Mouse (Mus musculus) kidney, adult 10 weeks (tissue): ENCODE measurements around the gene BC005624. TPM values are rescaled to one million over a fixed set of nuclear protein-coding genes. Genes with fewer than 3 reads are reported as not detected.

ENCODE experiments used
- polyA plus RNA-seq: library from polyadenylated mRNA; stranded (reverse); fragments of 350-450 nt; fragmentation: Illumina TruSeq; extraction: RNeasy Lipid Tissue Mini Kit (QIAGEN cat#74804); gene quantifications from one replicate; pipeline ENCODE4 v1.2.3, GENCODE M21; 2014; ENCODE audit warnings: low read depth, low replicate concordance

BC005624 gene
- 15.4 TPM for polyA plus RNA-seq

GRCm38 (mm10) chr2:30981790-30982513 lies at the start of gene BC005624, which contains the start of gene Usp20:
TSS of gene BC005624 (minus strand) at chr2:30982201.
TSS of gene Usp20 (plus strand) at chr2:30982279.

DNA sequence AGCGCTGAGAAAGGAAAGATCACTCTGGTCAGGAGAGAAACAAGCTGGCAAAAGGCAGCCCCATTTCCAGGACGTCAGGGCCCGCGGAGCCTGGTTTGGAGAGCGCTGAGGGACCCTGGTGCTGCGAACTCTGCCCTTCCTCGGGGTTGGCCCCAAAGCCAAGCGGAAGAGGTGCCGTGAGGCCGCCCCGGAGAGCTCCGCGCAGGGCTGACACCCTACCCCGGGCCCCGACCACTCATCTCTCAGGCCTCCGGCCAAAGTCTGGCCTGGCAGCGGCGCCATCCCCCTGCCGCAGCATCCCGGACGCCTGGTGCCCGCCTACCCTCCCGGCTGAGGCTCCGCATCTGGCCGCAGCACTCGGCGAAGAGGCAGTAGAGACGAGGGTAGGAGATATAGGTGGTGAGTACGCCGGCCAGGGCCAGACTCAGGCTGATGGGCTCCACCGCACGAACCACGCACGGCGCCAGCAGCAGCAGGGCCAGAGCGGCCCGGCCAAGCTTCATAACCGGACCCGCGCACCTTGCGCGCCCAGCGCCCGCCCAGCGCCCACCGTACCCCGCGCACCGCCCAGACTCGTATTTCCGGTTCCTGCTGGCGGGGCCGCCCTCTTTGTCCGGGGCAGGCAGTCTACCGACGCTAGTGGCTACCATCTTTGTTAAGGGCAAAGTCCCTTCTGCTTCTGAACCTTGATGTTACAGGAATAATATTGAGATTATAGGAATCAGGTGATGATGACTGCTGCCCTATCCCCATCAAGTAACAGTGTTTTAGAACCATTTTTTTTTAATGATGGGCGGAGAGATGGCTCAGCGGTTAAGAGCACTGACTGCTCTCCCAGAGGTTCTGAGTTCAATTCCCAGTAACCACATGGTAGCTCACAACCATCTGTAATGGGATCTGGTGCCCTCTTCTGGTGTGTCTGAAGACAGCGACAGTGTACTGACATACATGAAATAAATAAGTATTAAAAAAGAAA lies 14.4 kb downstream of the BC005624 start, which contains the start of gene Tor1a:
TSS of gene Tor1a (minus strand) at position 582 of the 976 bp plus-strand sequence.

GRCm38 (mm10) chr2:30952824-30953490 lies 29.0 kb downstream of the BC005624 start, which contains the start of gene Tor1b:
TSS of gene Tor1b (plus strand) at chr2:30952959.

DNA sequence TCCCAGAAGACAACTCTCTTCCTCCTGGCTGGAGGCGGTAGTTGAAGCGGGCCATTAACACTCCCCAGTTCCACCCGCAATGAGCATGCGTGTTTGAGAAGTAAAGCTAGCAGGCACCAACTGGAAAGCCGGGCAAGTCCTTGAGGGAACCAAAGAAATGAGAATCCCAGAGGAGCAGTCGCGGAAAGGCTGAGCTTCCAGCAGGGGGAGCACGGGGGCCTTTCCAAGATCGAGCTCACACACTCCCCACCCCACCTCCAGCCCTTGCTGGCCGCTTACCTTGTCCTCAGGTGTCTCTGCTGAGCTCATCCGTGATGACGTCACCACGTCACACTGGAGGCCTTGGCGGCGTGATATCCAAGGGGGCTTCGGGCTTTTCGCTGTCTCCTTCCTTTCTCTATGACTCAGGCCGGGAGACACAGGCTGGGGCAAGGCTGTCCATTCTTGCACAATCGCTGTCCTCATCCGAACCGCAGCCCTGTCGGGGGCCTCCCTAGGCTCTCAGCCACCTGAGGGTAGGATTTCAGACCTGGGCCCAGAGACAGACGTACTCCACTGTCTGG lies 52.4 kb downstream of the BC005624 start, which contains the start of gene Ptges:
TSS of gene Ptges (minus strand) at position 381 of the 563 bp plus-strand sequence.

Other genes with a start within 250 kb of the BC005624 start
- not detected for gene 1700001O22Rik, start 178.5 kb downstream of the BC005624 start, polyA plus RNA-seq
- gene Ntmt1, start 174.4 kb downstream of the BC005624 start, polyA plus RNA-seq, result not detected
- not detected for gene Asb6, start 151.9 kb downstream of the BC005624 start, polyA plus RNA-seq
- not detected for gene Prrx2, start 147.2 kb downstream of the BC005624 start, polyA plus RNA-seq
- gene Ptges, start 52.3 kb downstream of the BC005624 start, polyA plus RNA-seq, result 11.4 TPM
- 14.4 TPM for gene Tor1b, start 29.2 kb downstream of the BC005624 start, polyA plus RNA-seq
- gene Tor1a, start 14.3 kb downstream of the BC005624 start, polyA plus RNA-seq, result 12.2 TPM
- gene Usp20, start 78 bp upstream of the BC005624 start, polyA plus RNA-seq, result 1.4 TPM
- gene Fnbp1, start 159.8 kb upstream of the BC005624 start, polyA plus RNA-seq, result 23.0 TPM
- 27.7 TPM for gene Gpr107, start 170.1 kb upstream of the BC005624 start, polyA plus RNA-seq